Mouse (Mus musculus): ENCODE measurements at regions not wholly inside any gene's neighbourhood (a gene's known extent, or its start where the extent isn't known, plus 50 kb on each side); places are given as distances from the start of the nearest gene placed in this dataset.
A peak's percentile ranks its signal among the peaks of the same experiment; 100 is the strongest.

- no peak for DNase-seq (ENCODE audit: low spot score in 2 of 2)
These were observed 1058.0 kb downstream of the Pla2g4a start for GRCm38 (mm10) chr1:148903093-148903492.

DNA sequence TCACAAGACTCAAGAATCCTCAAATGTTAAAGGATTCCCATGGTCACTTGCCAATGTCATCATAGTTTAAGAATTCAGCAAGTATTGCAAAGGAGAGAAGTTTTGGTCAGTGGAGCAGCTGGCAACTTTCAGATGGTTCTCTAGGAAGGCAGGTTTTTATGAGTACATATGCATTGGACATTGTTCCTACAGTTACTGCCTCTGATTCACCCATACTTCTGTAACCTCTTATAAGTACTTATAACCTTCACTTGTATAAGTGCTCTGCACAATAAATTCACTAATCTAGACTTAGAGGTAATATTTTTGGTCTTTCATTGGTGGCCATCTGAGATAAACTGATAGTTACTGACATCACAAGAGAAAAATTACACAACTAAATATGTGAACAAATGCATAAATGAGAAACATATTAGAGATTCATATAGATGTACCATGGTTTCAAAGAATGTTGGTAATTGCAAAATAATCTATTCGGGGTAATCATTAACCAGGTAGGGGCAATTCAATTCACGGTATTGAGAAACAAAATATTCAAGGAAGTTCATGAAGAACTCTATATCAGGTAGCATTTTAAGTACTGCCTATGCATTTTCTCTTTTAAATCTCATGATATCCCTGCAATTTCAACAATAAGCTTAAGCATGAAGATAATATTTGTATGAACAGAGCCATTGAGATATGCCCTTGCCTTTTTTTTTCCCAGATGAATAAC, 1059.6 kb downstream of the Pla2g4a start:
- DNase-seq (ENCODE audit: low spot score in 2 of 2), result no peak

DNA sequence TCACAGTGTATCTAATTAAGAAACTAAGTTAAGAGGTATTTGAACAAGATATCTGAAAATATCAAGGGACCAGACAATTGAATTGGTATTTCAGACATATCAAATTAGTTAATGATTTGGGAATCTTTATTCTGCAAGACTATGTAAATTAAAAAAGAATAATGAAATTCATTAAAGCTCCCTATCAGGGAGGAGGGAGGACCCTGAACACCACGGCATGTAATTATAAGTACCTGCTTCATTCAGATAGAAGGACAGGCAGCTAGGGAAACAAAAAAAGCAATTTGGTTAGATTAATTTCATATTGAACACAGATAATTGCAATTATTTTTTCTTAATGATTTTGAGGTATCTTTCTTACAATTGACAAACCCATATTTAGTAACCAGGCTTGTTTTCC, 1090.3 kb downstream of the Pla2g4a start:
- DNase-seq (ENCODE audit: low spot score in 2 of 2), result no peak

GRCm38 (mm10) chr1:148863582-148863981, 1097.5 kb downstream of the Pla2g4a start:
- no peak for DNase-seq (ENCODE audit: low spot score in 2 of 2)

- no peak for DNase-seq (ENCODE audit: low spot score in 2 of 2)
These were observed 1108.1 kb downstream of the Pla2g4a start for GRCm38 (mm10) chr1:148852990-148853389.

GRCm38 (mm10) chr1:148846595-148846994, 1114.5 kb downstream of the Pla2g4a start:
- no peak for DNase-seq (ENCODE audit: low spot score in 2 of 2)

GRCm38 (mm10) chr1:148823146-148823545, 1137.9 kb downstream of the Pla2g4a start:
- no peak for DNase-seq (ENCODE audit: low spot score in 2 of 2)

GRCm38 (mm10) chr1:148808707-148809106, 1152.4 kb downstream of the Pla2g4a start:
- no peak for DNase-seq (ENCODE audit: low spot score in 2 of 2)

DNA sequence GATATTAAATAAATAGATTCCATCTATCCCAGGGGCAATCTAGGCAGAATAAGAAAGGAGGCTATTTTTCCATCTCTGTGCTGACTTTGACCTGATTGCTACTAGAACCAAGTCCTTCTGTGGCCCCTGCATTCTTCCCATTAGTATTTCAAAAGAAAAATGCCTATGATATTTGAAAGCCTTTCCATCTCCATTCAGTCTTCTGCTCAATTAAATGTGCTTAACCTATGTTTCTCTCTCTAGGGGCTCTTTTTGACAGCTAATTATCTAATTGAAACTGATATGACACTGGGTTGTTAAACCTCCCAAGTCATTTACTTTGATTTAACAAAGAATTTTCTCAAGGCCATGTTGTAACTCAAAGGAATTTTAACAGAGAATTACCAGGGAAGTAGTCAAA, 1164.0 kb downstream of the Pla2g4a start:
- no peak for DNase-seq (ENCODE audit: low spot score in 2 of 2)

DNA sequence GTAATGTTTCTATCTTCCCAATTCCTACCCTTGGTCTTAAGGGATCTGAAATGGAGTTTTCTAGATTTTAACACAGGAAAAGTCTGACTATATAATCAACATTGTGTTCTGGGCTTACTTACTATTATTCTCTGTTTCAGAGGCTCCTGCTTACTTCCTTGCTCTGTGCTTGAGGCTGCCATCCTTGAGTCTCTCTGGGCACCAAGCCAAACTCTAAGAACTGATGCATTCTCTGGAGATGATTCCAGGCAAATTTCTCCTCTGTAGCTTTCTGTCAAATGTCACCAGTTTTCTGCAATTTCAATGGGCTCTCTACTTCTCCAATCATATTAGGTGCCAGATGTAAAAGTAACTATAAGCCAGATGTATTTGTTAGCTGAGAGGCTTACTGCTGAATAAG, 1210.3 kb downstream of the Pla2g4a start:
- peak in 1 of 2 experiments; percentile 1 for DNase-seq (ENCODE audit: low spot score in 2 of 2)

GRCm38 (mm10) chr1:148722106-148722505, 1239.0 kb downstream of the Pla2g4a start:
- no peak for DNase-seq (ENCODE audit: low spot score in 2 of 2)

- no peak for DNase-seq (ENCODE audit: low spot score in 2 of 2)
These were observed 1239.7 kb downstream of the Pla2g4a start for GRCm38 (mm10) chr1:148721409-148721808.

- DNase-seq (ENCODE audit: low spot score in 2 of 2), result no peak
These were observed 1240.1 kb downstream of the Pla2g4a start for GRCm38 (mm10) chr1:148720980-148721379.

- DNase-seq (ENCODE audit: low spot score in 2 of 2), result no peak
These were observed 1253.0 kb downstream of the Pla2g4a start for GRCm38 (mm10) chr1:148708084-148708483.

DNA sequence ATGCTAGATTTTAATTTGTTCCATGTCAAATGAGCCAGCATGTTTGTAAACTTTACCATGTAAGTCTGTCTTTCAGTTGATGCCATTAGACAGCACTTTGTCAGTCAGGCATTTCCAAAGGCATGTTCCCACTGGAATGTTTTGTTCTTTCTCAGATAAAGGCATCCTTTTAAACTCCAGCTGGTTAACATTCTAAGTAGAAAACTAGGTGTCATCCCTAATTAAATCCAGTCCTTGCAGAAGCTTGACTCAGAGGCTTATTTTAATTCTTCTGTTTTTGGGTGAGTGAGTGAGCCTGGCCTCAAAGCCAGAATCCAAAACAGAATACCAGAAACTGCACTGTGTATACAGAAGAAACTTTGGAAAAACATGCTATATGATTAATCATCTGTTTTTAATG, 1253.4 kb downstream of the Pla2g4a start:
- no peak for DNase-seq (ENCODE audit: low spot score in 2 of 2)

DNA sequence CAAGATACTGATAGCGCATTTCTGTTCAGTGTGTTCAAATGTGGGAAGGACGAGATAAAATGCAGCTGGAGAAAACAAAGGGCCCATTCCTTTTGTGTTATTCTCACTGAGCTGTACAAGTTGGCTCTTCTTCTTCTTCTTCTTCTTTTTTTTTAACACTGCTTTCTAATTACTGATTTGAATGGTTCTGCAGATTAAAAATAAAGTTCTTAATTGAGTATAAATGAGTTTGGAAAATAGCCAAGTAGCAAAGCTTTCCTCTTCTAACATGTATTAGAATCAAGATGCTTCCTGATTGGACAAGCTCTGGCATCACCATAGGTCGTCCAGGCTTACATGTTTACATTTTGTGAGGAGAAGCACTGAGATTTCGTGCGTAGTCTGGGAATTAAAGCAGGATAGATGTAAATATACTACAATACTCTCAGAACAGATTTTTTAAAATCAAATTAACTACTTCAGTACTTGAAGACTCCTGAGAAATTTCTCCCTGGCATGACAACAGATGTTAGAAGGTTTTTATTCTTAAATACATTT, 1254.8 kb downstream of the Pla2g4a start:
- DNase-seq (ENCODE audit: low spot score in 2 of 2), result no peak

DNA sequence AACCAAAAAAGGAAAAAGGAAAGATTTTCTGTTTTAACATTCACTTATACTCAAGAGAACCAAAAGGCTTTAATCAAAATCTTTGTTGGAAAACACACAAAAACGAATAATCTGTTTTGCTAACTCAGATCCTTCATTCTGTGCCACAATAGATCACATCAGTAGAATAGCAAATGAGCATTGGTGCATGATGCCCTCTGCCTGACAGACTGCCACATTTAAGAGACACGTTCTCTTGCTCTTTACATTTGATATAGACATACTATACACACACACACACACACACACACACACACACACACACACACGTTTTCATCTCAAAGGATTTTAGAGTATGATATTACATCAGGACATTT, 1260.5 kb downstream of the Pla2g4a start:
- no peak for DNase-seq (ENCODE audit: low spot score in 2 of 2)

GRCm38 (mm10) chr1:148699854-148700598, 1261.1 kb downstream of the Pla2g4a start:
- no peak for DNase-seq (ENCODE audit: low spot score in 2 of 2)

DNA sequence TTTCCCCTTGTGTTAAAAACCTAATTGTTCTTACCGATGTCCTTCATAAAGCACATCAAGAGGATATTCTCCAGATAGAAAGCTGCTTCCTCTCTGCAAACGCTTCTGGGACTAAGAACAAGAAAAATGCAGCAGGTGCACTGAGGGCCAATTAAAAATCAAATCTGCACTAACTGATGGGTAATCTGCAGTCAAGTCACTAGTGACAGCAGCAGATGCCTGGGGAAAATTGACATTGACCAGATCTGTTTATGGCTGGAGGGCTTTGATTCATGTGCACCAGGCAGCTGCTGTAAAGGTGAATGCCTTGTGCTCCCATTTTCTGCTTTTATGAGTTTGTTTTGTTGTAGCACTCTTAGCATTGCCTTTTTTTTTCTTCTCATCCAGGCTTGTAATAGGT, 1271.0 kb downstream of the Pla2g4a start:
- no peak for DNase-seq (ENCODE audit: low spot score in 2 of 2)

GRCm38 (mm10) chr1:148689618-148690017, 1271.5 kb downstream of the Pla2g4a start:
- no peak for DNase-seq (ENCODE audit: low spot score in 2 of 2)

DNA sequence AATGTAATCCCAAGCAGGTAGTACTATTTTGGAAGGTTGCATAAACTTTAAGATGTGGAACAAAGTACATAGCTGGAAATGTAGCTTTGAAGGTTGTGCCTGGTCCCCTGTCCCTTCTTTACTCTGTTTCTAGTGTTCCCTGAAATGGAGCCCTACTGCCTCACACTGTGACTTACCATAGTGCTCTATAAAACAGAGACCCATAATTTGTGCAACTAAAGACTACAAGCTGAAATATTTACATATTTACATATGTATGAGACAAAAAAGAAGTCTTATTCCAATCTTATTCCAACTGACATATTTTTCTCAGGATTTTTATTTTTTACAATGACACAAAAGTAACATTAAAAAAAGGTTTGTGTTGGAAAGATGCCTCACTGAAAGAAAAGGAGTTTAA, 1285.6 kb downstream of the Pla2g4a start:
- no peak for DNase-seq (ENCODE audit: low spot score in 2 of 2)

DNA sequence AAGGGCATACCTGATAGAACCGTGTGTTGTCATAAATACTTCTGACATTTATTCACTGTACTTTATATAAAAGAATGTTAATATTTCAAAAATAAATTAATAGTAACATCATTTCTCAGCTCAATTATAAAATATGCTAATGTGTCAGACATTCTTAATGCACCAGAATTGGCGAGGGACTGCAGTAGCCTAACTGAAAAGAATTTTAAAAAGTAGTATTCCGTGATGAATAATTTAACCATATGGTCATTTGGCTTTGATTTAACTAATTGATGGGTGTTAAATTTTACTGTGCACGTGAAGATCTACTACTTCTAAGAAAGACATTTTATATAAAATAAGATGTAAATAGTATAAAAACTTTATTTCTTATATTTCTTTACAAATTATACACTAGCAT, 1296.7 kb downstream of the Pla2g4a start:
- DNase-seq (ENCODE audit: low spot score in 2 of 2), result no peak

DNA sequence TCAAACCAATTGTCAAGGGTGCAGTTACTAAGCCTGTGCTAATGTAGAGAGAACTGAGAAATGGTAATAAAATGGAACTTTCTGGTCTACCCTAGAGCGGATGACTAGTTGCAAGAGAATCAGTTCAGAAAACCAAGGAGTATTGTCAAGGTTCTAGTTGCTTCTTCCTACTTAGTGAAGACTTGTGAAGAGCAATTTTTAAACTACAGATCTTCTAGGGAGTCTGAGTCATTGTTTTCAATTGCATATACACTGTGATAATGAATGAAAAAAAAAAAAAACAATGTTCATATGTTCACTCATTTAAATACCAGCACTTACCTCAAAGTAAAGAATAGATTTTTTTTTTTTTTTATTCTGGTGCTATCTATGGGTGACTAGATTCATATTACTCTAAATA, 1304.1 kb downstream of the Pla2g4a start:
- no peak for DNase-seq (ENCODE audit: low spot score in 2 of 2)
